In genomic region chr1:127408957-127409423, GRCm38 (mm10) we compare ENCODE assay signal across 8 mouse cellular contexts.
DNase-seq lines count a peak whose midpoint lies in the region; ATAC-seq and TF ChIP-seq lines count a peak whose summit lies in the region.

No protein-coding gene starts in this region.

- no peak overlapping the region for H3K4me3 ChIP-seq in heart, embryonic 14.5 days (ENCODE audit: control insufficient read depth in 1 of 2, insufficient read depth in 1 of 2, low read depth in 1 of 2, low read length in 2 of 2)
- H3K4me3 ChIP-seq in liver, embryonic 16.5 days (ENCODE audit: low read depth, low read length) = no peak overlapping the region
- H3K4me3 ChIP-seq in stomach, postnatal 0 days (ENCODE audit: low read depth, low read length) = no peak overlapping the region

- peaks cover 21% of the 10 kb centered on the region for H3K36me3 ChIP-seq in heart, embryonic 14.5 days (ENCODE audit: control insufficient read depth, insufficient read depth, low read length)
- no peaks in the 10 kb centered on the region for H3K36me3 ChIP-seq in liver, embryonic 16.5 days (ENCODE audit: control insufficient read depth, insufficient read depth)
- no peaks in the 10 kb centered on the region; the same call in 1 of the 2 replicates for H3K36me3 ChIP-seq in stomach, postnatal 0 days (ENCODE audit: control insufficient read depth, insufficient read depth, low read length)

- no peak for TF ChIP-seq EP300 in stomach, postnatal 0 days (optimal IDR thresholded peaks at IDR 0.05)

- 61% methylated on average over 2 of the region's 2 CpGs for WGBS in heart, embryonic 14.5 days
- WGBS in liver, embryonic 16.5 days (ENCODE audit: insufficient replicate concordance) = 49% methylated on average over 2 of the region's 2 CpGs
- WGBS in stomach, postnatal 0 days = 35% methylated on average over 2 of the region's 2 CpGs

- no peak for TF ChIP-seq CTCF in stomach, postnatal 0 days (IDR thresholded peaks at IDR 0.05; ENCODE audit: low read depth)

- H3K27me3 ChIP-seq in heart, embryonic 14.5 days (ENCODE audit: control insufficient read depth, insufficient read depth, low read length) = no peaks in the 10 kb centered on the region
- no peaks in the 10 kb centered on the region for H3K27me3 ChIP-seq in liver, embryonic 16.5 days (ENCODE audit: control insufficient read depth, insufficient read depth, low read depth, low read length)
- no peaks in the 10 kb centered on the region for H3K27me3 ChIP-seq in stomach, postnatal 0 days (ENCODE audit: control insufficient read depth, insufficient read depth, low read length)

- H3K4me1 ChIP-seq in heart, embryonic 14.5 days (ENCODE audit: control insufficient read depth in 2 of 2, insufficient read depth in 2 of 2, low read length in 2 of 2) = peaks cover 8 to 28% of the 10 kb centered on the region in 2 experiments
- H3K4me1 ChIP-seq in liver, embryonic 16.5 days (ENCODE audit: control insufficient read depth, low read depth, low read length) = no peaks in the 10 kb centered on the region; the same call in 1 of the 2 replicates
- H3K4me1 ChIP-seq in stomach, postnatal 0 days (replicated peaks; ENCODE audit: control insufficient read depth, insufficient read depth) = no peaks in the 10 kb centered on the region

- H3K27ac ChIP-seq in heart, embryonic 14.5 days (replicated peaks in 1 of 2; ENCODE audit: control insufficient read depth in 1 of 2, insufficient read depth in 1 of 2, low read depth in 2 of 2, low read length in 2 of 2) = peak overlapping the region; percentile 77 to 80
- no peak overlapping the region for H3K27ac ChIP-seq in liver, embryonic 16.5 days (ENCODE audit: low read length)
- no peak overlapping the region for H3K27ac ChIP-seq in stomach, postnatal 0 days (replicated peaks)

- H3K4me2 ChIP-seq in heart, embryonic 14.5 days (ENCODE audit: low read length) = no peak overlapping the region
- H3K4me2 ChIP-seq in liver, embryonic 16.5 days (ENCODE audit: low read depth, low read length) = no peak overlapping the region
- no peak overlapping the region for H3K4me2 ChIP-seq in stomach, postnatal 0 days (replicated peaks; ENCODE audit: low read depth)

- peak; percentile 17 for DNase-seq in thymus, postnatal 0 days (ENCODE audit: low spot score)
- no peak for DNase-seq in thymus, adult 18-20 months
- DNase-seq in stomach, postnatal 0 days (ENCODE audit: low spot score) = no peak
- DNase-seq in cerebellum, adult 11-12 months = no peak
- DNase-seq in gastrocnemius, postnatal 14 days = no peak
- DNase-seq in adrenal gland, adult 2 months = no peak

- 0 out of 2 replicates have a peak, but pooled peaks have one; percentile 44 for ATAC-seq in heart, embryonic 14.5 days (ENCODE audit: insufficient number of reproducible peaks, insufficient read depth, low FRiP score, low read depth)
- ATAC-seq in liver, embryonic 16.5 days (ENCODE audit: low read depth) = 0 out of 2 replicates have a peak, but pooled peaks have one; percentile 13
- ATAC-seq in stomach, postnatal 0 days (ENCODE audit: low FRiP score, low TSS enrichment) = peak; percentile 21; the same call in 1 of the 2 replicates

- intact Hi-C loops in gastrocnemius, postnatal 14 days (cut with DNase I; ENCODE audit: low total_unique reads) = no loop called here

- H3K9ac ChIP-seq in heart, embryonic 14.5 days (ENCODE audit: low read length) = peak overlapping the region; percentile 55; the same call in 1 of the 2 replicates
- no peak overlapping the region for H3K9ac ChIP-seq in liver, embryonic 16.5 days (ENCODE audit: low read depth, low read length)
- H3K9ac ChIP-seq in stomach, postnatal 0 days (ENCODE audit: low read length) = no peak overlapping the region

- H3K9me3 ChIP-seq in heart, embryonic 14.5 days (ENCODE audit: control insufficient read depth, low read length) = no peaks in the 10 kb centered on the region
- H3K9me3 ChIP-seq in liver, embryonic 16.5 days (replicated peaks; ENCODE audit: control insufficient read depth, low read length) = no peaks in the 10 kb centered on the region
- no peaks in the 10 kb centered on the region for H3K9me3 ChIP-seq in stomach, postnatal 0 days (ENCODE audit: control insufficient read depth, low read length)

Comparison
In these comparisons a context has a peak if more than half of its experiments do, and no peak if none do; other contexts are left out.
1. H3K27ac ChIP-seq: peak in heart, embryonic 14.5 days (2 of 2); none in liver, embryonic 16.5 days (single experiment) and stomach, postnatal 0 days (single experiment).
2. Peak in every context shown above with its lines, with median percentiles within 50 percentile points of each other: ATAC-seq.